Mouse (Mus musculus): ENCODE data around the gene Vwa7.
A peak's percentile ranks its signal among the peaks of the same experiment; 100 is the strongest.
"Not testable (repeated sequence)": the region's sequence is repeated elsewhere in the genome, so short reads cannot be mapped to it uniquely, and the experiment has no call there.

The Vwa7 gene

DNA sequence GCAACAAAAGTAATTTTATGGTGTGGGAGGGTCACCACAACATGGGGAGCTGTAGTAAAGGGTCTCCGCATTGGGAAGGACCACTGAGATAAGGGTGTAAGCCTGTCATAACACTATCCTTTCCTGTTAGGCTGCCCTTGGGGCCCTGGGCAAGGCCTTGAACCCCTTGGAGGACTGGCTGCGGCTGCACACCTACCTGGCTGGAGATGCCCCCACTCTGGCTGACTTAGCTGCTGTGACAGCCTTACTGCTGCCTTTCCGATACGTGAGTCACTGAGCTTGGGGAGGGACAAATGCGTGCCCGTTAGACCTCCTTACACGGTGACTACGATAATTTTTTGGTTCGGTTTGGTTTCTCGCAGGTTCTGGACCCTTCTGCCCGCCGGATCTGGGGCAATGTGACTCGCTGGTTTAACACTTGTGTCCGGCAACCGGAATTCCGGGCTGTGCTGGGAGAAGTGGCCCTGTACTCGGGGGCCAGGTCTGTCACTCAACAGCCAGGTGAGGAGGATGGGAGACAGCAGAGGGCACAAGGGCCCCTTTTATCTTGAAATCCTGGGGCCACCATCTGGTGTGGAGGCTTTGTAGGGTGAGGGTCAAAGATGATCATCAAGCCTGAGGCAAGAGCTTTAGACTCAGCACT, 12.2 kb upstream of the Vwa7 start:
- Histone ChIP-seq H3K36me3 (ENCODE audit: insufficient read depth, low read length) (peaks cover 71% of the 10 kb centered on the region), H3K4me1 (replicated peaks; ENCODE audit: low read depth, low read length) (peaks cover 56% of the 10 kb centered on the region), H3K27me3 (ENCODE audit: insufficient read depth, low read length) (no peaks in the 10 kb centered on the region), H3K4me3 (replicated peaks; ENCODE audit: low read length) (0 out of 2 replicates have a peak overlapping the region, but pooled peaks have one; percentile 35), H3K9me3 (ENCODE audit: low read length) (no peaks in the 10 kb centered on the region)
- TF ChIP-seq CTCF (conservative IDR thresholded peaks at IDR 0.05; ENCODE audit: low read length), result no peak
- no peak for TF ChIP-seq NANOG (IDR thresholded peaks at IDR 0.05; ENCODE audit: borderline replicate concordance, low read length)
- no peak for TF ChIP-seq POU5F1 (IDR thresholded peaks at IDR 0.05; ENCODE audit: borderline replicate concordance, low read length)

GRCm38 (mm10) chr17:35005158-35005557, 11.2 kb upstream of the Vwa7 start:
- H3K9me3 ChIP-seq (ENCODE audit: low read length), result no peaks in the 10 kb centered on the region
- no peak for TF ChIP-seq NANOG (IDR thresholded peaks at IDR 0.05; ENCODE audit: borderline replicate concordance, low read length)
- TF ChIP-seq CTCF (conservative IDR thresholded peaks at IDR 0.05; ENCODE audit: low read length), result no peak
- TF ChIP-seq POU5F1 (IDR thresholded peaks at IDR 0.05; ENCODE audit: borderline replicate concordance, low read length), result no peak
- H3K36me3 ChIP-seq (ENCODE audit: insufficient read depth, low read length), result peaks cover 79% of the 10 kb centered on the region
- no peaks in the 10 kb centered on the region for H3K27me3 ChIP-seq (ENCODE audit: insufficient read depth, low read length)
- peaks cover 49% of the 10 kb centered on the region for H3K4me1 ChIP-seq (replicated peaks; ENCODE audit: low read depth, low read length)
- H3K4me3 ChIP-seq (replicated peaks; ENCODE audit: low read length), result peak overlapping the region; percentile 35; the same call in 1 of the 2 replicates

DNA sequence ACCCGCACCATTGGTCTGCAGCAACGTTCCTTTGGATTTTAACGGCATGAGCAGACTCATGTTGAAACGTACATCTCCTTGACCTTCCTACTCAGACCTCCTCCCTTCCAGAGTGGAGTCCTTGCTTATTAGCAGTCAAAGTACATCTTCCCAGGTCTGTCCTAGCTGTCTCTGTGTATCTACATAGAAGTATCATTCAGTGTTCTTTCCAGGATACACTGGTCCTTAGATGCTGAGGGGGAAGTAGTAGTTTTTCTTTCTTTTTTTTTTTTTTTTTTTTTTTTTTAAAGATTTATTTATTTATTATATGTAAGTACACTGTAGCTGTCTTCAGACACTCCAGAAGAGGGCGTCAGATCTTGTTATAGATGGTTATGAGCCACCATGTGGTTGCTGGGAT, 10.5 kb upstream of the Vwa7 start:
- H3K27me3 ChIP-seq (ENCODE audit: insufficient read depth, low read length); H3K9me3 ChIP-seq (ENCODE audit: low read length); H3K4me3 ChIP-seq (replicated peaks; ENCODE audit: low read length): not testable (repeated sequence)
- Histone ChIP-seq H3K36me3 (ENCODE audit: insufficient read depth, low read length) (peaks cover 87% of the 10 kb centered on the region), H3K4me1 (replicated peaks; ENCODE audit: low read depth, low read length) (peaks cover 56% of the 10 kb centered on the region)

DNA sequence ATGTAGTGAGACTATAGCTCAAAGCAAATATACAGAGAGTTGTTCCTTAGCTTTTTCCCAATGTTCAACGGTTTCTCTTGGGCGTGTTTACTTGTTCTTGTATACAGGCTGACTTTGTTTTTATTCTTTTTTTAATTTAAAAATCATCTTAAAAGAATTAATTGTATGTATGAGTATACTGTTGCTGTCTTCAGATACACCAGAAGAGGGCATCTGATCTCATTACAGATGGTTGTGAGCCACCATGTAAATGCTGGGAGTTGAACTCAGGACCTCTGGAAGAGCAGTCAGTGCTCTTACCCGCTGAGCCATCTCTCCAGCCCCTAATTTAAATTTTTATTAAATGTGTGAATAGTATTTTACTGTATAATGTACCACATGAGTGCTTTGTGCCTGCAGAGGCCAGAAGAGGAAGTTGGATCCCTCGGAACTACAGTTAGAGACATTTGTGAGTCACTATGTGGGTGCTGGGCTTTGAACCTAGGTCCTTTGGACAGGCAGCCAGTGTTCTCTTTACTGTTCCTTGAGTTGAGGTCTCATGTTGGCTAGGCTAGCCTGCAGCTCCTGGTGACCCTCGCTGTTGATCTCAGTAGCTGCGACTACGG, 8.9 kb upstream of the Vwa7 start:
- H3K4me3 ChIP-seq (replicated peaks; ENCODE audit: low read length), result no peak overlapping the region
- TF ChIP-seq POU5F1 (IDR thresholded peaks at IDR 0.05; ENCODE audit: borderline replicate concordance, low read length), result no peak
- no peak for TF ChIP-seq NANOG (IDR thresholded peaks at IDR 0.05; ENCODE audit: borderline replicate concordance, low read length)
- no peak for TF ChIP-seq CTCF (conservative IDR thresholded peaks at IDR 0.05; ENCODE audit: low read length)
- H3K27me3 ChIP-seq (ENCODE audit: insufficient read depth, low read length), result no peaks in the 10 kb centered on the region
- H3K9me3 ChIP-seq (ENCODE audit: low read length), result no peaks in the 10 kb centered on the region
- H3K36me3 ChIP-seq (ENCODE audit: insufficient read depth, low read length), result peaks cover 99% of the 10 kb centered on the region
- peaks cover 67% of the 10 kb centered on the region for H3K4me1 ChIP-seq (replicated peaks; ENCODE audit: low read depth, low read length)

DNA sequence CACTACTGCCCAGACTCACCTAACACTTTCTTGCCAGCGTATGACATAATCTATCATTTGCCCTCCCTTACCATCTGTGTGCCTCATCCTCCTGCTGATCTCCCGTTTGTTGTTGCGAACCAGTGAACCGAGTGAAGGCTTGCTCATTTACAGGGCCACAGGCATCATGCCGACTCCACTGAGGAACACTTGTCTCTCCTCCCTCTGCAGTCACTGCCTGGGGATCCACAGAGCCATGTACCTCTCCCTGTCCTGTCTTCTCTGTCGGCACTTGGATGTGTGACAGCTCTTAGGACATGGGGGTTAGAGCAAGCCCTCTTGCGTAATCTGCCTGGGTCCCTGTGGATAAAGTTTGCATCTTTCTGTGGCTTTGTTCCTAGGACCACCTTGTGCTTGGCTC, 6.8 kb upstream of the Vwa7 start:
- Histone ChIP-seq H3K9me3 (ENCODE audit: low read length) (no peaks in the 10 kb centered on the region), H3K4me3 (replicated peaks; ENCODE audit: low read length) (no peak overlapping the region), H3K36me3 (ENCODE audit: insufficient read depth, low read length) (peaks cover 99% of the 10 kb centered on the region), H3K4me1 (replicated peaks; ENCODE audit: low read depth, low read length) (peaks cover 67% of the 10 kb centered on the region), H3K27me3 (ENCODE audit: insufficient read depth, low read length) (no peaks in the 10 kb centered on the region)
- TF ChIP-seq CTCF (conservative IDR thresholded peaks at IDR 0.05; ENCODE audit: low read length) (no peak), POU5F1 (IDR thresholded peaks at IDR 0.05; ENCODE audit: borderline replicate concordance, low read length) (no peak), NANOG (IDR thresholded peaks at IDR 0.05; ENCODE audit: borderline replicate concordance, low read length) (no peak)

DNA sequence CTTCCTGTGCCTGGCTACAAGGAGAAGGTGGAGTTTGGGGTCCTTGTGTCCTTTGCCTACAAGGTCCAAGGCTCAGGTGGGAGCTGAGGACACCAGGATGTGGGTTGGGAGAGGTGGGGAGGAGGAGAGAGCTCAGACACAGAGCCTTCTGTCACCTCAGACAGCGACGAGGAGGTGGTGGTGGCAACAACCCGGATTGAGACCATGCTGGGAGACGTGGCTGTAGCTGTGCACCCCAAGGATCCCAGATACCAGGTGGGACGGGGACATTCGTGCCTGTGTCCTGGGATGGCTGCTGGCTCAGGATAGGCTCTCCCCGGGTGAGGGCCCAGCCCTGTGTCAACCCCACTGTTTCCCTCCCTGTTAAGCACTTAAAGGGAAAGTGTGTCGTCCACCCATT, 4.9 kb upstream of the Vwa7 start:
- H3K36me3 ChIP-seq (ENCODE audit: insufficient read depth, low read length), result peaks cover 100% of the 10 kb centered on the region
- H3K4me3 ChIP-seq (replicated peaks; ENCODE audit: low read length), result no peak overlapping the region
- TF ChIP-seq NANOG (IDR thresholded peaks at IDR 0.05; ENCODE audit: borderline replicate concordance, low read length) (no peak), CTCF (conservative IDR thresholded peaks at IDR 0.05; ENCODE audit: low read length) (no peak), POU5F1 (IDR thresholded peaks at IDR 0.05; ENCODE audit: borderline replicate concordance, low read length) (no peak)
- H3K4me1 ChIP-seq (replicated peaks; ENCODE audit: low read depth, low read length), result peaks cover 72% of the 10 kb centered on the region
- no peaks in the 10 kb centered on the region for H3K9me3 ChIP-seq (ENCODE audit: low read length)
- H3K27me3 ChIP-seq (ENCODE audit: insufficient read depth, low read length), result no peaks in the 10 kb centered on the region

DNA sequence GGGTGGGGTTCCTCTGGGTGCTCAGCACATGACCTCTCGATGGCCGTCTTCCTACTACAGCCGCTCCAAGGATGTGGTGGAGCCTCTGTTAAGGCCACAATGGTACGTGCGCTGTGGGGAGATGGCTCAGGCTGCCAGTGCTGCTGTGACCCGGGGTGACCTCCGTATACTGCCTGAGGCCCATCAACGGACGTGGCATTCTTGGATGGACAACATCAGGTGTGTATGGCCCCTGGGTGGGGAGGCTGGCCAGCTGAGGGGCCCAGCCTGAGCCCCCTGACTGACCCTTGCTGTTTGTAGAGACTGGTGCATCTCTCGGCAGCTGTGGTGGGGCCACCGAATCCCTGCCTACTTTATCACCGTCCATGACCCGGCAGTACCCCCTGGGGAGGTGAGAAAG, 3.9 kb upstream of the Vwa7 start:
- Histone ChIP-seq H3K4me3 (replicated peaks; ENCODE audit: low read length) (no peak overlapping the region), H3K36me3 (ENCODE audit: insufficient read depth, low read length) (peaks cover 100% of the 10 kb centered on the region), H3K9me3 (ENCODE audit: low read length) (no peaks in the 10 kb centered on the region), H3K27me3 (ENCODE audit: insufficient read depth, low read length) (no peaks in the 10 kb centered on the region), H3K4me1 (replicated peaks; ENCODE audit: low read depth, low read length) (peaks cover 82% of the 10 kb centered on the region)
- TF ChIP-seq POU5F1 (IDR thresholded peaks at IDR 0.05; ENCODE audit: borderline replicate concordance, low read length), result no peak
- TF ChIP-seq CTCF (conservative IDR thresholded peaks at IDR 0.05; ENCODE audit: low read length), result no peak
- no peak for TF ChIP-seq NANOG (IDR thresholded peaks at IDR 0.05; ENCODE audit: borderline replicate concordance, low read length)

- Histone ChIP-seq H3K4me1 (replicated peaks; ENCODE audit: low read depth, low read length) (peaks cover 84% of the 10 kb centered on the region), H3K36me3 (ENCODE audit: insufficient read depth, low read length) (peaks cover 97% of the 10 kb centered on the region), H3K9me3 (ENCODE audit: low read length) (no peaks in the 10 kb centered on the region), H3K27me3 (ENCODE audit: insufficient read depth, low read length) (no peaks in the 10 kb centered on the region), H3K4me3 (replicated peaks; ENCODE audit: low read length) (no peak overlapping the region)
- no peak for TF ChIP-seq NANOG (IDR thresholded peaks at IDR 0.05; ENCODE audit: borderline replicate concordance, low read length)
- TF ChIP-seq CTCF (conservative IDR thresholded peaks at IDR 0.05; ENCODE audit: low read length), result no peak
- TF ChIP-seq POU5F1 (IDR thresholded peaks at IDR 0.05; ENCODE audit: borderline replicate concordance, low read length), result no peak
These were observed 3.2 kb upstream of the Vwa7 start for GRCm38 (mm10) chr17:35013221-35013620.

DNA sequence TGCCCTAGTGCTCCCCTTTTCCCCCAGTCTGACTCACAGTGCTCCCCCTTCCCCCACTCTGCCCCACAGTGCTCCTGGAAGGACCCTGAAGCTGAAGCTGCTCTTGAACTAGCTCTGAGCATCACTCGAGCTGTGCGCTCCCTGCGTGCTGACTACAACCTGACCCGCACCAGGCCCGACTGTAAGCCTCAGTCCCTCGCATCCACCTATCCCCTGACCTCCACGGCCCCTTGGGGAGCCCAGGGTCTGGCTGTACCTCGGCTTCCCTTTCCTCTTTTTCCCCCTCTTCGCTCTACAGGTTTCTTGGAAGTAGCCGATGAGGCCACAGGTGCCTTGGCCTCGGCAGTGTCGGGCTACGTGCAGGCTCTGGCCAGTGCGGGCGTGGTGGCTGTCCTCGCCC, 1.1 kb upstream of the Vwa7 start:
- H3K9me3 ChIP-seq (ENCODE audit: low read length), result no peaks in the 10 kb centered on the region
- 0 out of 2 replicates have a peak, but pooled peaks cover 5% of the 10 kb centered on the region for H3K27me3 ChIP-seq (ENCODE audit: insufficient read depth, low read length)
- peaks cover 94% of the 10 kb centered on the region for H3K4me1 ChIP-seq (replicated peaks; ENCODE audit: low read depth, low read length)
- H3K4me3 ChIP-seq (replicated peaks; ENCODE audit: low read length), result peak overlapping the region; percentile 61
- no peak for TF ChIP-seq CTCF (conservative IDR thresholded peaks at IDR 0.05; ENCODE audit: low read length)
- no peak for TF ChIP-seq NANOG (IDR thresholded peaks at IDR 0.05; ENCODE audit: borderline replicate concordance, low read length)
- TF ChIP-seq POU5F1 (IDR thresholded peaks at IDR 0.05; ENCODE audit: borderline replicate concordance, low read length), result no peak
- peaks cover 76% of the 10 kb centered on the region for H3K36me3 ChIP-seq (ENCODE audit: insufficient read depth, low read length)

Data from E14TG2a.4 (cell line).